Mouse (Mus musculus) B cell, adult 2 months (primary cell): ENCODE results near the gene Epha7.

ENCODE experiments used
- DNase-seq, 2 experiments: peaks; one replicate each; pipeline ENCODE4 v3.0.0; 2022

Epha7 gene

GRCm38 (mm10) chr4:28901496-28901895 lies 88.6 kb downstream of the Epha7 start:
- no peak for DNase-seq

GRCm38 (mm10) chr4:28902004-28902704 lies 89.2 kb downstream of the Epha7 start:
- no peak for DNase-seq

- no peak for DNase-seq
These were observed 94.1 kb downstream of the Epha7 start for GRCm38 (mm10) chr4:28906985-28907384.

GRCm38 (mm10) chr4:28910127-28910526 lies 97.2 kb downstream of the Epha7 start:
- DNase-seq, result no peak

GRCm38 (mm10) chr4:28912028-28912427 lies 99.1 kb downstream of the Epha7 start:
- no peak for DNase-seq

GRCm38 (mm10) chr4:28913613-28914012 lies 100.7 kb downstream of the Epha7 start:
- no peak for DNase-seq

- no peak for DNase-seq
These were observed 107.7 kb downstream of the Epha7 start for GRCm38 (mm10) chr4:28920645-28921044.

GRCm38 (mm10) chr4:28926072-28926471 lies 113.1 kb downstream of the Epha7 start:
- no peak for DNase-seq

GRCm38 (mm10) chr4:28933431-28933830 lies 120.5 kb downstream of the Epha7 start:
- no peak for DNase-seq

- no peak for DNase-seq
These were observed 121.9 kb downstream of the Epha7 start for GRCm38 (mm10) chr4:28934802-28935201.

- DNase-seq, result no peak
These were observed 122.6 kb downstream of the Epha7 start for GRCm38 (mm10) chr4:28935567-28935966.

GRCm38 (mm10) chr4:28940710-28941109 lies 127.8 kb downstream of the Epha7 start:
- DNase-seq, result no peak

GRCm38 (mm10) chr4:28944237-28944636 lies 131.3 kb downstream of the Epha7 start:
- DNase-seq, result no peak

GRCm38 (mm10) chr4:28960889-28961560 lies 148.1 kb downstream of the Epha7 start:
- DNase-seq, result no peak

- DNase-seq, result no peak
These were observed 154.8 kb downstream of the Epha7 start for GRCm38 (mm10) chr4:28967584-28968315.

GRCm38 (mm10) chr4:28998462-28999286 lies 185.7 kb downstream of the Epha7 start:
- DNase-seq, result no peak

GRCm38 (mm10) chr4:28999287-28999595 lies 186.3 kb downstream of the Epha7 start:
- DNase-seq, result no peak

GRCm38 (mm10) chr4:29010333-29010732 lies 197.4 kb downstream of the Epha7 start:
- DNase-seq, result no peak
